Mouse (Mus musculus): ENCODE results near the gene Etl4. TPM values are rescaled to one million over a fixed set of nuclear protein-coding genes. Genes with fewer than 3 reads are reported as not detected.
"Not testable (repeated sequence)": the region's sequence is repeated elsewhere in the genome, so short reads cannot be mapped to it uniquely, and the experiment has no call there.

Gene Etl4
- polyA plus RNA-seq, 2 experiments = 38.3 to 44.9 TPM

DNA sequence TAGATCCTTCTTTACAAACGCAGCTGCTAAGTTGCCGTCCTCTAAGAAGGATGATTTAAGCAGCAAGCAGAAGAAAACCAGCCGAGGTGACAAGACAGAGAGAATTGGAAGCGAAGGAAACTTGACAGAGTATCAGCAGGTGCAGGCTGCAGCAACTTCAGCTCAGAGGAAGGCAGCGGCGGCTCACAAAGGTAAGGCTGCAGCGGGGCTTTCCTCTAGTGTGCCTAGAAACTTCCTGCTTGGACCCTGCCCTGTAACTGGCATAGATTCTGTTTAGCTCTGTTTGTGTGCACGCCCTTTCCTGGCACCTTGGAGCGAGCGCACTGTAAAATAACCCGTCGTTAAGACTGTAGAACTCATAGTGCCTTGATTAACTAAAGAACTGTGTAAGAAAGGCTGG is 430.3 kb downstream of the Etl4 start:
- TF ChIP-seq POLR2A (IDR thresholded peaks at IDR 0.05; ENCODE audit: borderline replicate concordance, extremely low read depth, insufficient read depth, insufficient read length) = no peak
- Histone ChIP-seq H3K9me3 (ENCODE audit: control insufficient read depth, low read length) (no peaks in the 10 kb centered on the region), H3K4me2 (replicated peaks; ENCODE audit: low read depth, low read length, severe bottlenecking) (peak overlapping the region; percentile 28), H3K9ac (ENCODE audit: low read depth, low read length, severe bottlenecking) (0 out of 2 replicates have a peak overlapping the region, but pooled peaks have one; percentile 14), H3K4me3 (replicated peaks; ENCODE audit: low read length) (0 out of 2 replicates have a peak overlapping the region, but pooled peaks have one; percentile 3), H3K27ac (replicated peaks; ENCODE audit: low read depth, low read length) (no peak overlapping the region), H3K36me3 (ENCODE audit: control insufficient read depth, insufficient read depth, low read length) (no peaks in the 10 kb centered on the region), H3K27me3 (ENCODE audit: control insufficient read depth, insufficient read depth, low read length) (no peaks in the 10 kb centered on the region), H3K4me1 (ENCODE audit: control insufficient read depth, insufficient read depth, low read length) (peaks cover 3% of the 10 kb centered on the region; the same call in 1 of the 2 replicates)
- no peak for DNase-seq (ENCODE audit: low spot score)
- ATAC-seq (ENCODE audit: low FRiP score, low read depth) = no peak
- 19% methylated on average over 12 of the region's 12 CpGs for WGBS

DNA sequence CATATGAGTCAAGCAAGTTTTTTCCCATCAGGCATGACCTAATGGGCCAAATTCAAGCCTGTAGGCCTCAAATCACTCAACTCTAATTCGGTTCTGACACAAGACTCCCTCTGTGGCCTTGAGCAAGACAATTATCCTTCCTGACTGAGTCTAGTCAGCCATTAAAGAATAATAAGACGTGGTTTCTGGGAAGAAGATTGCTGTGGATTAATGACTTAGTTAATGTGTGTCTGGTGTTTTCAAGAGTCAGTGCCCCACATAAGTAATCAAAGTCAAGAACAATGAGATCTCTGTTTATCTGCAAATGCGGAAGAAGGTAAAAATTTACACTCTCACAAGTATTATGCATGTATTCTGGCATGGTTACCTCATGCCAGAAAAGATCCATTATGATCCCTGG is 437.3 kb downstream of the Etl4 start:
- TF ChIP-seq POLR2A (IDR thresholded peaks at IDR 0.05; ENCODE audit: borderline replicate concordance, extremely low read depth, insufficient read depth, insufficient read length) = no peak
- Histone ChIP-seq H3K4me2 (replicated peaks; ENCODE audit: low read depth, low read length, severe bottlenecking) (no peak overlapping the region), H3K4me1 (ENCODE audit: control insufficient read depth, insufficient read depth, low read length) (0 out of 2 replicates have a peak, but pooled peaks cover 2% of the 10 kb centered on the region), H3K4me3 (replicated peaks; ENCODE audit: low read length) (no peak overlapping the region), H3K9me3 (ENCODE audit: control insufficient read depth, low read length) (no peaks in the 10 kb centered on the region), H3K27ac (replicated peaks; ENCODE audit: low read depth, low read length) (no peak overlapping the region), H3K27me3 (ENCODE audit: control insufficient read depth, insufficient read depth, low read length) (no peaks in the 10 kb centered on the region), H3K36me3 (ENCODE audit: control insufficient read depth, insufficient read depth, low read length) (no peaks in the 10 kb centered on the region), H3K9ac (ENCODE audit: low read depth, low read length, severe bottlenecking) (no peak overlapping the region)
- ATAC-seq (ENCODE audit: low FRiP score, low read depth) (no peak), DNase-seq (ENCODE audit: low spot score) (no peak)
- WGBS = 58% methylated on average over 3 of the region's 3 CpGs

GRCm38 (mm10) chr2:20349268-20349667 is 439.7 kb downstream of the Etl4 start:
- H3K36me3 ChIP-seq (ENCODE audit: control insufficient read depth, insufficient read depth, low read length) = no peaks in the 10 kb centered on the region
- no peak overlapping the region for H3K9ac ChIP-seq (ENCODE audit: low read depth, low read length, severe bottlenecking)
- no peak overlapping the region for H3K4me2 ChIP-seq (replicated peaks; ENCODE audit: low read depth, low read length, severe bottlenecking)
- DNase-seq (ENCODE audit: low spot score) (no peak), ATAC-seq (ENCODE audit: low FRiP score, low read depth) (no peak)
- no peak overlapping the region for H3K4me3 ChIP-seq (replicated peaks; ENCODE audit: low read length)
- H3K9me3 ChIP-seq (ENCODE audit: control insufficient read depth, low read length) = no peaks in the 10 kb centered on the region
- 32% methylated on average over 5 of the region's 5 CpGs for WGBS
- 0 out of 2 replicates have a peak, but pooled peaks cover 2% of the 10 kb centered on the region for H3K4me1 ChIP-seq (ENCODE audit: control insufficient read depth, insufficient read depth, low read length)
- H3K27me3 ChIP-seq (ENCODE audit: control insufficient read depth, insufficient read depth, low read length) = no peaks in the 10 kb centered on the region
- TF ChIP-seq POLR2A (IDR thresholded peaks at IDR 0.05; ENCODE audit: borderline replicate concordance, extremely low read depth, insufficient read depth, insufficient read length) = no peak
- no peak overlapping the region for H3K27ac ChIP-seq (replicated peaks; ENCODE audit: low read depth, low read length)

GRCm38 (mm10) chr2:20352796-20353195 is 443.2 kb downstream of the Etl4 start:
- Histone ChIP-seq H3K9ac (ENCODE audit: low read depth, low read length, severe bottlenecking) (no peak overlapping the region), H3K4me2 (replicated peaks; ENCODE audit: low read depth, low read length, severe bottlenecking) (no peak overlapping the region), H3K27me3 (ENCODE audit: control insufficient read depth, insufficient read depth, low read length) (no peaks in the 10 kb centered on the region), H3K9me3 (ENCODE audit: control insufficient read depth, low read length) (no peaks in the 10 kb centered on the region), H3K27ac (replicated peaks; ENCODE audit: low read depth, low read length) (no peak overlapping the region), H3K4me1 (ENCODE audit: control insufficient read depth, insufficient read depth, low read length) (no peaks in the 10 kb centered on the region), H3K4me3 (replicated peaks; ENCODE audit: low read length) (no peak overlapping the region), H3K36me3 (ENCODE audit: control insufficient read depth, insufficient read depth, low read length) (no peaks in the 10 kb centered on the region)
- no peak for TF ChIP-seq POLR2A (IDR thresholded peaks at IDR 0.05; ENCODE audit: borderline replicate concordance, extremely low read depth, insufficient read depth, insufficient read length)
- no peak for DNase-seq (ENCODE audit: low spot score)
- no peak for ATAC-seq (ENCODE audit: low FRiP score, low read depth)

DNA sequence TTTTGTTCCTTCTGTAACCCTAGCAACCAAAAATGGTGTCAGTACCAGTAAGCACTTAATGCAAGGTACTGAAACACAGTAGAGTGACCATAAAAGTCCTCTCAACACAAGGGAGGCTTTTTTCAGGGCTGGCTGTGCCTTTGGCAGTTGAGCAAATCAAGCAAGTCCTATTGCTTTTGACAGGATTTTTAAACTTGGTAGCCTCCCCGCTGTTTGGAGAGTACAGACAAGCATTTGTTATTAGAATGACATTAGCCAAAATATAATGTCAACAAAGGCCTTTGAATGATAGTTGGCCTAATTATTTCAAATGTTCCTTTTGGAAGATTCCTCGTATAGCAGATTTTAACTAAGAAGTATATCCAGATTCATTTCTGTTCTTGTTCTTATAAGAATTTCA is 467.4 kb downstream of the Etl4 start:
- H3K9ac ChIP-seq (ENCODE audit: low read depth, low read length, severe bottlenecking) = no peak overlapping the region
- H3K9me3 ChIP-seq (ENCODE audit: control insufficient read depth, low read length) = no peaks in the 10 kb centered on the region
- H3K4me1 ChIP-seq (ENCODE audit: control insufficient read depth, insufficient read depth, low read length) = no peaks in the 10 kb centered on the region
- DNase-seq (ENCODE audit: low spot score) (no peak), ATAC-seq (ENCODE audit: low FRiP score, low read depth) (no peak)
- H3K27me3 ChIP-seq (ENCODE audit: control insufficient read depth, insufficient read depth, low read length) = no peaks in the 10 kb centered on the region
- WGBS = 82% methylated on average over 2 of the region's 2 CpGs
- H3K27ac ChIP-seq (replicated peaks; ENCODE audit: low read depth, low read length) = no peak overlapping the region
- H3K4me3 ChIP-seq (replicated peaks; ENCODE audit: low read length) = no peak overlapping the region
- no peaks in the 10 kb centered on the region for H3K36me3 ChIP-seq (ENCODE audit: control insufficient read depth, insufficient read depth, low read length)
- no peak for TF ChIP-seq POLR2A (IDR thresholded peaks at IDR 0.05; ENCODE audit: borderline replicate concordance, extremely low read depth, insufficient read depth, insufficient read length)
- H3K4me2 ChIP-seq (replicated peaks; ENCODE audit: low read depth, low read length, severe bottlenecking) = no peak overlapping the region

DNA sequence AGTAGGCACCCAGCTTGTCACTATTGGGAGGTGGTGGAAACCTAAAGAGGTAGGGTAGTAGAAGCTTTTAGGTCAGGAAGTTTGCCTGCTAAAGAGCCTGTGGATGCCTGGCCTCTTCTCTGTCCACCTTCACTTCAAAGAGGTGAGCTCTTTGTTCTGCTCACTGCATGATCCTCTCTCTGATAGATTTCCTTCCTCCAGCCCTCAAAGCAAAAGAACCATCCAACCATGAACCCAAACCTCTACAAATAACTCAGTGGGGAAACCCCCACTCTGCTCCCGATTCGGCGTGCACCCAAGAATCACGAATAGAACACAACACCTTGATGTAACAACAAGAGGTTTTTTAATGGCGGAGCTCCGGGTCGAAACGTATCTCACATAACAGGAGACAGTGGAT is 471.3 kb downstream of the Etl4 start:
- not testable (repeated sequence) for H3K27ac ChIP-seq (replicated peaks; ENCODE audit: low read depth, low read length); ATAC-seq (ENCODE audit: low FRiP score, low read depth); H3K4me1 ChIP-seq (ENCODE audit: control insufficient read depth, insufficient read depth, low read length); H3K27me3 ChIP-seq (ENCODE audit: control insufficient read depth, insufficient read depth, low read length); H3K9me3 ChIP-seq (ENCODE audit: control insufficient read depth, low read length); H3K36me3 ChIP-seq (ENCODE audit: control insufficient read depth, insufficient read depth, low read length); H3K4me2 ChIP-seq (replicated peaks; ENCODE audit: low read depth, low read length, severe bottlenecking); H3K4me3 ChIP-seq (replicated peaks; ENCODE audit: low read length); DNase-seq (ENCODE audit: low spot score); H3K9ac ChIP-seq (ENCODE audit: low read depth, low read length, severe bottlenecking)
- 98% methylated on average over 4 of the region's 8 CpGs for WGBS

Measured in limb, embryonic 14.5 days (tissue).